Mouse (Mus musculus) olfactory bulb, adult 2 months (tissue): Measurements from ENCODE around the gene Ankrd11. TPM values are rescaled to one million over a fixed set of nuclear protein-coding genes. Genes with fewer than 3 reads are reported as not detected.

Source experiments
- H3K27ac ChIP-seq: fragments of 200-500 bp; 2 replicates; pipeline ENCODE4 v1.5.1; 2012; ENCODE audit warnings: low read depth, low read length; ENCODE audit not compliant: insufficient read depth
- H3K4me1 ChIP-seq: fragments of 200-500 bp; 2 replicates; pipeline ENCODE4 v1.6.1; 2012; ENCODE audit warnings: low read length; ENCODE audit not compliant: control insufficient read depth, insufficient read depth
- H3K4me3 ChIP-seq: fragments of 200-500 bp; 2 replicates; pipeline ENCODE4 v1.5.1; 2012; ENCODE audit warnings: mild to moderate bottlenecking, low read depth, low read length, moderate library complexity; ENCODE audit not compliant: insufficient read depth
- CTCF ChIP-seq: fragments of 200-500 bp; IDR thresholded peaks from 2 replicates; pipeline ENCODE4 v1.5.1; 2012; ENCODE audit warnings: low read depth, mild to moderate bottlenecking, low read length, moderate library complexity; ENCODE audit not compliant: insufficient read depth
- POLR2A ChIP-seq: fragments of 200-500 bp; IDR thresholded peaks from 2 replicates; pipeline ENCODE4 v1.6.1; 2012; ENCODE audit warnings: mild to moderate bottlenecking, low read depth, low read length, moderate library complexity; ENCODE audit not compliant: insufficient read depth
- WGBS: fragments of 180-500 bp; shearing (Covaris S2); methylation state at CpG from one replicate; pipeline ENCODE4 v1.1.7; 2018; 5-methylcytosine and 5-hydroxymethylcytosine counted together
- polyA plus RNA-seq: library from polyadenylated mRNA; stranded (reverse); fragments of >200 nt; gene quantifications from 2 replicates; pipeline ENCODE4 v1.2.4, GENCODE M21; 2012; ENCODE audit warnings: low replicate concordance; ENCODE audit not compliant: missing spikeins, insufficient read depth, insufficient read length

The Ankrd11 gene
- polyA plus RNA-seq, 1 experiment: 219 TPM

GRCm38 (mm10) chr8:122847829-122848561 is 194.1 kb downstream of the Ankrd11 start, which contains the start of gene Cdh15:
Cdh15 (plus strand) TSS chr8:122847966.
- 30% methylated on average over 18 of the region's 18 CpGs for WGBS
- Histone ChIP-seq H3K4me1 (peaks cover 17% of the 10 kb centered on the region; the same call in 1 of the 2 replicates), H3K4me3 (no peak within 1 kb of the TSS), H3K27ac (no peak within 1 kb of the TSS)
- TF ChIP-seq CTCF: no peak
- TF ChIP-seq POLR2A: no peak

GRCm38 (mm10) chr8:122845662-122846061 is 196.4 kb downstream of the Ankrd11 start:
- Histone ChIP-seq H3K27ac (no peak overlapping the region), H3K4me1 (peaks cover 4% of the 10 kb centered on the region; the same call in 1 of the 2 replicates), H3K4me3 (no peak overlapping the region)
- 59% methylated on average over 4 of the region's 4 CpGs for WGBS
- no peak for TF ChIP-seq CTCF
- no peak for TF ChIP-seq POLR2A

GRCm38 (mm10) chr8:122844161-122844560 is 197.9 kb downstream of the Ankrd11 start:
- Histone ChIP-seq H3K4me3 (no peak overlapping the region), H3K4me1 (peaks cover 4% of the 10 kb centered on the region; the same call in 1 of the 2 replicates), H3K27ac (no peak overlapping the region)
- 72% methylated on average over 3 of the region's 3 CpGs for WGBS
- TF ChIP-seq POLR2A: no peak
- TF ChIP-seq CTCF: no peak

DNA sequence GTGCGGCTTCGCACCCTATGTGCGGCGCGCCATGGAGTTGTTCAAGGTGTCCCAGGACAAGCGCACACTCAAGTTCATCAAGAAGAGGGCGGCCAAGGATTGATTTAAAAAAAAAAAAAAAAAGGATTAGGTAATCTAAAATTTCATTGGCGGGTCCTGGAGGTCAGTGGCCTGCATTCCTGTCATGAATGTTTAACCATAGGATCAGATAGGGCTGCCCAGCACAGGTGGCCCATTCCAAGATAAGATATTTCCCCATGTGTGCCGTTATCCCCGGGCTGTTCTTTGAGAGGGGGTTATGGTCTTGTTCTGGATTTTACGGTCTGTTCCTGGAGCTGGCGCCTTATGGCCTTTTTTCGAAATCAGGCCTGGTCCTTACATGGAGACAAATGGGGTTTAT is 205.4 kb downstream of the Ankrd11 start:
- Histone ChIP-seq H3K4me1 (no peaks in the 10 kb centered on the region), H3K27ac (no peak overlapping the region), H3K4me3 (no peak overlapping the region)
- TF ChIP-seq CTCF (no peak), POLR2A (no peak)
- WGBS: 96% methylated on average over 13 of the region's 13 CpGs

DNA sequence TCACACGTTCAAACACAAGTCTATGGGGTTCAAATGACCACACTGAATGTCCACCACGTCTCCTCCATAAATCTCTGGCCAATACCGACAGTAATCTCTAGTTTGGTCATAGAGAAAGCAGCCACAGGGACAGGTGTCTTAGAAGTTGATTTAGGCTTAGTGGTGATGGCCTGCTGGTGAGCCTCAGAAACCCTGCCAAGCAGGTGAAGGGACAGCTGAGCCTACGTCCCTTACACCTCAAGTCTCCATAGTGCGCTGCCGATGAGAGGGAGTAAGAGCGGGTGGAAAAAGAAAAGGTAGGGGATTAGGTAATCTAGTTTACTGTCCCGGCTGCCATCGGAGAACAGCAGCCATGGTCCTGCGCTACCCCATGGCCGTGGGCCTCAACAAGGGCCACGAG is 205.9 kb downstream of the Ankrd11 start:
- Histone ChIP-seq H3K4me3 (no peak overlapping the region), H3K4me1 (no peaks in the 10 kb centered on the region), H3K27ac (no peak overlapping the region)
- TF ChIP-seq CTCF (no peak), POLR2A (no peak)
- 86% methylated on average over 12 of the region's 12 CpGs for WGBS

DNA sequence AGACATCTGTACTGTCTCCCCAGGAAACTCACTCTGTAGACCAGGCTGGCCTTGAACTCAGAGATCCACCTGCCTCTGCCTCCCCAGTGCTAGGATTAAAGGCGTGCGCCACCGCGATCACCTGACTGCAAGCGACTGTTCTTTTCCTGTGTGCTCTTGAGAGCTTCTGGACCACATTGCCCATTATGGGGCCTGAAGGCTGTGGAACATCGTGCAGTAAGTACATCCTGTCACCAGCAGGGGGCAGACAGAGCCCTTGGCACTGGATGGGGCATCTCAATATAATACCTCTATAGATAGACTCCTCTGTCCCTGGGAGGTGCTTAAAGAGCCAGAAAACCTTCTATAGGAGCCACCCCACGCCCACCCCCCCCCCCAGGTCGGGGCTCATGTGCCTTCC is 207.1 kb downstream of the Ankrd11 start:
- H3K4me1 ChIP-seq: peaks cover 2% of the 10 kb centered on the region
- H3K27ac ChIP-seq: no peak overlapping the region
- 23% methylated on average over 8 of the region's 8 CpGs for WGBS
- H3K4me3 ChIP-seq: no peak overlapping the region
- no peak for TF ChIP-seq POLR2A
- TF ChIP-seq CTCF: 0 out of 2 replicates have a peak, but pooled peaks have one; percentile 25

GRCm38 (mm10) chr8:122834416-122834815 is 207.7 kb downstream of the Ankrd11 start:
- peaks cover 2% of the 10 kb centered on the region for H3K4me1 ChIP-seq
- TF ChIP-seq POLR2A (no peak), CTCF (no peak)
- WGBS: 83% methylated on average over 8 of the region's 8 CpGs

More at GRCm38 (mm10) chr8:122834416-122834815, 207.7 kb downstream of the Ankrd11 start:
- Histone ChIP-seq H3K4me3 (no peak overlapping the region), H3K27ac (no peak overlapping the region)

Other genes starting within 250 kb of the Ankrd11 start
- gene Cdh15, start 194.3 kb downstream of the Ankrd11 start, polyA plus RNA-seq: not detected in 2 replicates
- 361 TPM in 1 of 2 replicates, not detected in the other for gene Spg7, start 20.7 kb upstream of the Ankrd11 start, polyA plus RNA-seq
- 1,464 TPM in 1 of 2 replicates, not detected in the other for gene Rpl13, start 60.1 kb upstream of the Ankrd11 start, polyA plus RNA-seq
- not detected in 2 replicates for gene Cpne7, start 75.1 kb upstream of the Ankrd11 start, polyA plus RNA-seq
- gene Sult5a1, start 116.0 kb upstream of the Ankrd11 start, polyA plus RNA-seq: not detected in 2 replicates
- not detected in 2 replicates for gene Dpep1, start 144.0 kb upstream of the Ankrd11 start, polyA plus RNA-seq
- gene Chmp1a, start 170.5 kb upstream of the Ankrd11 start, polyA plus RNA-seq: not detected in 2 replicates
- gene Spata33, start 170.6 kb upstream of the Ankrd11 start, polyA plus RNA-seq: not detected in 2 replicates
- gene Cdk10, start 182.6 kb upstream of the Ankrd11 start, polyA plus RNA-seq: not detected in 2 replicates
- not detected in 2 replicates for gene Spata2l, start 194.0 kb upstream of the Ankrd11 start, polyA plus RNA-seq
- not detected in 2 replicates for gene Zfp276, start 211.9 kb upstream of the Ankrd11 start, polyA plus RNA-seq
- not detected in 2 replicates for gene Vps9d1, start 212.1 kb upstream of the Ankrd11 start, polyA plus RNA-seq